Mouse (Mus musculus): ENCODE measurements around the gene Bcas1. TPM values are rescaled to one million over a fixed set of nuclear protein-coding genes. Genes with fewer than 3 reads are reported as not detected.

Gene Bcas1
- total and polyA plus RNA-seq, 3 experiments, result 0.55 TPM; not detected in 2

GRCm38 (mm10) chr2:170450933-170451332 lies 23.3 kb upstream of the Bcas1 start:
- H3K4me1 ChIP-seq (ENCODE audit: insufficient read depth, low read depth, low read length), result no peaks in the 10 kb centered on the region
- no peak for ATAC-seq (ENCODE audit: extremely low read depth, insufficient number of reproducible peaks, low FRiP score, poor library complexity, severe bottlenecking)
- TF ChIP-seq TAL1 (conservative IDR thresholded peaks at IDR 0.05; ENCODE audit: low read depth, low read length), result no peak
- TF ChIP-seq POLR2AphosphoS5 (IDR thresholded peaks at IDR 0.05; ENCODE audit: insufficient replicate concordance, low read depth, low read length), result no peak
- no peak overlapping the region for H3K4me3 ChIP-seq (ENCODE audit: low read depth, low read length)
- peaks cover 73% of the 10 kb centered on the region for H3K9me3 ChIP-seq (replicated peaks)
- no peak for DNase-seq (ENCODE audit: low spot score)
- H3K36me3 ChIP-seq (replicated peaks), result no peaks in the 10 kb centered on the region
- H3K27me3 ChIP-seq (ENCODE audit: insufficient read depth, low read length), result no peaks in the 10 kb centered on the region

GRCm38 (mm10) chr2:170447651-170448050 lies 20.0 kb upstream of the Bcas1 start:
- no peaks in the 10 kb centered on the region for H3K4me1 ChIP-seq (ENCODE audit: insufficient read depth, low read depth, low read length)
- no peak for ATAC-seq (ENCODE audit: extremely low read depth, insufficient number of reproducible peaks, low FRiP score, poor library complexity, severe bottlenecking)
- TF ChIP-seq GATA1 (IDR thresholded peaks at IDR 0.05; ENCODE audit: borderline replicate concordance, low read length) (no peak), CTCF (IDR thresholded peaks at IDR 0.05; ENCODE audit: low read depth, low read length) (no peak), TAL1 (conservative IDR thresholded peaks at IDR 0.05; ENCODE audit: low read depth, low read length) (no peak), GATA2 (IDR thresholded peaks at IDR 0.05; ENCODE audit: borderline replicate concordance, low read depth, low read length) (no peak), POLR2AphosphoS5 (IDR thresholded peaks at IDR 0.05; ENCODE audit: insufficient replicate concordance, low read depth, low read length) (no peak)

GRCm38 (mm10) chr2:170446843-170447383 lies 19.3 kb upstream of the Bcas1 start:
- DNase-seq (ENCODE audit: low spot score) (no peak), ATAC-seq (ENCODE audit: extremely low read depth, insufficient number of reproducible peaks, low FRiP score, poor library complexity, severe bottlenecking) (no peak)
- Histone ChIP-seq H3K9me3 (replicated peaks) (peaks cover 80% of the 10 kb centered on the region), H3K27me3 (ENCODE audit: insufficient read depth, low read length) (no peaks in the 10 kb centered on the region), H3K4me3 (ENCODE audit: low read depth, low read length) (no peak overlapping the region), H3K36me3 (replicated peaks) (no peaks in the 10 kb centered on the region), H3K4me1 (ENCODE audit: insufficient read depth, low read depth, low read length) (no peaks in the 10 kb centered on the region)
- TF ChIP-seq CTCF (IDR thresholded peaks at IDR 0.05; ENCODE audit: low read depth, low read length) (no peak), POLR2AphosphoS5 (IDR thresholded peaks at IDR 0.05; ENCODE audit: insufficient replicate concordance, low read depth, low read length) (no peak), TAL1 (conservative IDR thresholded peaks at IDR 0.05; ENCODE audit: low read depth, low read length) (no peak), GATA2 (IDR thresholded peaks at IDR 0.05; ENCODE audit: borderline replicate concordance, low read depth, low read length) (no peak), GATA1 (IDR thresholded peaks at IDR 0.05; ENCODE audit: borderline replicate concordance, low read length) (no peak)

More at GRCm38 (mm10) chr2:170447651-170448050, 20.0 kb upstream of the Bcas1 start:
- Histone ChIP-seq H3K36me3 (replicated peaks) (no peaks in the 10 kb centered on the region), H3K9me3 (replicated peaks) (peaks cover 83% of the 10 kb centered on the region), H3K4me3 (ENCODE audit: low read depth, low read length) (no peak overlapping the region), H3K27me3 (ENCODE audit: insufficient read depth, low read length) (no peaks in the 10 kb centered on the region)
- no peak for DNase-seq (ENCODE audit: low spot score)

- no peak for DNase-seq (ENCODE audit: low spot score)
- TF ChIP-seq POLR2AphosphoS5 (IDR thresholded peaks at IDR 0.05; ENCODE audit: insufficient replicate concordance, low read depth, low read length), result no peak
- TF ChIP-seq CTCF (IDR thresholded peaks at IDR 0.05; ENCODE audit: low read depth, low read length), result no peak
- TF ChIP-seq GATA2 (IDR thresholded peaks at IDR 0.05; ENCODE audit: borderline replicate concordance, low read depth, low read length), result no peak
- no peak for TF ChIP-seq GATA1 (IDR thresholded peaks at IDR 0.05; ENCODE audit: borderline replicate concordance, low read length)
- no peak for TF ChIP-seq TAL1 (conservative IDR thresholded peaks at IDR 0.05; ENCODE audit: low read depth, low read length)
- Histone ChIP-seq H3K4me3 (ENCODE audit: low read depth, low read length) (no peak overlapping the region), H3K9me3 (replicated peaks) (peaks cover 80% of the 10 kb centered on the region), H3K27me3 (ENCODE audit: insufficient read depth, low read length) (no peaks in the 10 kb centered on the region), H3K4me1 (ENCODE audit: insufficient read depth, low read depth, low read length) (no peaks in the 10 kb centered on the region), H3K36me3 (replicated peaks) (no peaks in the 10 kb centered on the region)
- ATAC-seq (ENCODE audit: extremely low read depth, insufficient number of reproducible peaks, low FRiP score, poor library complexity, severe bottlenecking), result no peak
Measured at GRCm38 (mm10) chr2:170445861-170446260, 18.2 kb upstream of the Bcas1 start.

- Histone ChIP-seq H3K4me3 (ENCODE audit: low read depth, low read length) (no peak overlapping the region), H3K4me1 (ENCODE audit: insufficient read depth, low read depth, low read length) (no peaks in the 10 kb centered on the region), H3K36me3 (replicated peaks) (no peaks in the 10 kb centered on the region), H3K27me3 (ENCODE audit: insufficient read depth, low read length) (no peaks in the 10 kb centered on the region), H3K9me3 (replicated peaks) (peaks cover 80% of the 10 kb centered on the region)
- no peak for TF ChIP-seq POLR2AphosphoS5 (IDR thresholded peaks at IDR 0.05; ENCODE audit: insufficient replicate concordance, low read depth, low read length)
- TF ChIP-seq GATA1 (IDR thresholded peaks at IDR 0.05; ENCODE audit: borderline replicate concordance, low read length), result no peak
- TF ChIP-seq GATA2 (IDR thresholded peaks at IDR 0.05; ENCODE audit: borderline replicate concordance, low read depth, low read length), result no peak
- no peak for TF ChIP-seq CTCF (IDR thresholded peaks at IDR 0.05; ENCODE audit: low read depth, low read length)
- no peak for ATAC-seq (ENCODE audit: extremely low read depth, insufficient number of reproducible peaks, low FRiP score, poor library complexity, severe bottlenecking)
- DNase-seq (ENCODE audit: low spot score), result no peak
Measured at GRCm38 (mm10) chr2:170442535-170442934, 14.9 kb upstream of the Bcas1 start.

GRCm38 (mm10) chr2:170438782-170439181 lies 11.1 kb upstream of the Bcas1 start:
- no peak overlapping the region for H3K4me3 ChIP-seq (ENCODE audit: low read depth, low read length)
- no peaks in the 10 kb centered on the region for H3K27me3 ChIP-seq (ENCODE audit: insufficient read depth, low read length)
- peaks cover 75% of the 10 kb centered on the region for H3K9me3 ChIP-seq (replicated peaks)
- no peaks in the 10 kb centered on the region for H3K4me1 ChIP-seq (ENCODE audit: insufficient read depth, low read depth, low read length)
- TF ChIP-seq TAL1 (conservative IDR thresholded peaks at IDR 0.05; ENCODE audit: low read depth, low read length) (no peak), POLR2AphosphoS5 (IDR thresholded peaks at IDR 0.05; ENCODE audit: insufficient replicate concordance, low read depth, low read length) (no peak), GATA2 (IDR thresholded peaks at IDR 0.05; ENCODE audit: borderline replicate concordance, low read depth, low read length) (no peak), GATA1 (IDR thresholded peaks at IDR 0.05; ENCODE audit: borderline replicate concordance, low read length) (no peak), CTCF (IDR thresholded peaks at IDR 0.05; ENCODE audit: low read depth, low read length) (no peak)
- DNase-seq (ENCODE audit: low spot score) (no peak), ATAC-seq (ENCODE audit: extremely low read depth, insufficient number of reproducible peaks, low FRiP score, poor library complexity, severe bottlenecking) (no peak)
- no peaks in the 10 kb centered on the region for H3K36me3 ChIP-seq (replicated peaks)

All from G1E (cell line).